Mouse (Mus musculus): ENCODE measurements at regions not wholly inside any gene's neighbourhood (a gene's known extent, or its start where the extent isn't known, plus 50 kb on each side); places are given as distances from the start of the nearest gene placed in this dataset.

DNA sequence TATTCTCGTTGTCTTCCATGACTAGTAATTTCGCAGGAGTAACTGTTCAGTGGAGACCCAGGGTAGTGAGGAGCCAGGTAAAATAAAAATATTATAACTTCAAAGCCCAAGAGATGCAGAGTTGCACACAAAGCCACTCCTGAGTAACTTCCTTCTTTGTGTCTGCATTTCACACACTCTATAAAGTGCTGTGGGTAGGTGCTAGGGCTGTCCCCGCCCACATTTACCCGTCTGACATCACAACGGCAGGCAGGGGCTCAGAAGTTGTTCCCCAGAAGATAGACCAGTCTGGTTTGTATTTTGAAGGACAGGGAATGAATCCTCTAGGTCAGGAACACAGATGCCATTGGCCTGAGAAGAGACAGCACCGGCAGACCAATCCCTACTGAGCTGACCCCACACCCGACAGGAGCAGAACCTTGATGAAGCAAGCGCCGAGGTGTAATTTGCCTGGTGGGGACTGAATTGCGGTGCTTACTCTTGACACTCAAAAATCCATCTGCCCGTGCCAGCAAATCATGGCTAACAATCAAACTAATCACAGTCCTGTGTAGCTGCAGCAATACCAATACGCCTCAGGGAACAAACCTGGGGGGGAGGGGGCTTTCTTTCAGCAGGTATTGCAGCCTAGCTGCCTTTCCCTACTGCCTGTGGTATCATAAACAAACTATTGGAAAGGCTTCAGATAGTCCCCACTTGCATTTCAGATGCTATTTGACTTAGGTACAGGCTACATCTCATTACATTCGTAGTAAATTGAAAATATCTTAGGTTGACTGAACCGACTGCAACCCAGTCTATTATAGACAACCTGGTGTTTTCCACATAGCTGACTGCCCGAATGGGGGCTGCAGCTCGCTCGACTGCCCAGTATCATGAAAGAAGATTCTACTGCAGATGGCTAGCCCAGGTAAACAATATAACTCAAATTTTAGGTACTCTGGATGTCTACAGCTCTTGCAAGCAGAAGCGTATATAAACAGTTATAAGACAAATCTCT, 175.6 kb downstream of the Basp1 start:
- Histone ChIP-seq H3K9ac (replicated peaks; ENCODE audit: low read depth, low read length) (no peak overlapping the region), H3K9me3 (replicated peaks; ENCODE audit: control insufficient read depth, low read length) (no peaks in the 10 kb centered on the region), H3K36me3 (replicated peaks; ENCODE audit: control insufficient read depth, insufficient read depth, low read length) (no peaks in the 10 kb centered on the region), H3K4me1 (ENCODE audit: control insufficient read depth, insufficient read depth) (no peaks in the 10 kb centered on the region), H3K4me2 (ENCODE audit: low read depth, low read length) (no peak overlapping the region), H3K27me3 (ENCODE audit: control insufficient read depth, insufficient read depth, low read length) (no peaks in the 10 kb centered on the region), H3K27ac (ENCODE audit: low read depth) (no peak overlapping the region), H3K4me3 (ENCODE audit: low read depth, low read length) (no peak overlapping the region)
- DNase-seq (ENCODE audit: low spot score) (no peak), ATAC-seq (ENCODE audit: insufficient read depth, low read depth) (no peak)
- 72% methylated on average over 18 of the region's 18 CpGs for WGBS
- TF ChIP-seq CTCF (IDR thresholded peaks at IDR 0.05; ENCODE audit: low read depth) (no peak), EP300 (IDR thresholded peaks at IDR 0.05; ENCODE audit: low read depth) (no peak)

DNA sequence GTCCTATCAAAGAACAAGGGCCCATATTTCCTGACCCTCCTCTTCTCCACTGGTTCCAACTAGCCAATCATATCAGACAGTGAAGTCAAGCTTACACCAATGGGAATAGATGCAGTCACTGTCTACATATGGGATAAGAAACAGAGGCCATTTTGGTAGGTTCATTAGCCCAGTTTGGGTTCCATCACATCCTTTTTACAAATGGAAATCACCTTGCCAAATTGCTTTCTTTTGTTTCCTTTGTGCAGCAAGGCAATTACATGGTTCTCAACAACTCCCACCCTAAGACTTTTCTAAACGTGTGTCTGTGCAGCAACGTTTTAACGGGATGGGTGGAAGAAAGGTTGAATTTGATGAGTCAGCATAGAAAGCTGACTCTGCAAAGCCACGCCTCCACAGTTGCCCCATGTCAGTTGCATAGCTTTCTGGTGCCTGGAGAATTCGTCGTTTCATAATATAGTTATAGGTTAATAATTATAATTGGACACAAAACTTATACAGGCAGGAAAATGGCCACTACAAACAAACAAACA, 177.3 kb downstream of the Basp1 start:
- no peak overlapping the region for H3K27ac ChIP-seq (ENCODE audit: low read depth)
- H3K4me1 ChIP-seq (ENCODE audit: control insufficient read depth, insufficient read depth), result no peaks in the 10 kb centered on the region
- no peak overlapping the region for H3K4me2 ChIP-seq (ENCODE audit: low read depth, low read length)
- TF ChIP-seq EP300 (IDR thresholded peaks at IDR 0.05; ENCODE audit: low read depth) (no peak), CTCF (IDR thresholded peaks at IDR 0.05; ENCODE audit: low read depth) (no peak)
- WGBS, result 76% methylated on average over 6 of the region's 6 CpGs
- ATAC-seq (ENCODE audit: insufficient read depth, low read depth) (no peak), DNase-seq (ENCODE audit: low spot score) (no peak)
- H3K9ac ChIP-seq (replicated peaks; ENCODE audit: low read depth, low read length), result no peak overlapping the region
- no peaks in the 10 kb centered on the region for H3K27me3 ChIP-seq (ENCODE audit: control insufficient read depth, insufficient read depth, low read length)
- H3K9me3 ChIP-seq (replicated peaks; ENCODE audit: control insufficient read depth, low read length), result no peaks in the 10 kb centered on the region
- no peaks in the 10 kb centered on the region for H3K36me3 ChIP-seq (replicated peaks; ENCODE audit: control insufficient read depth, insufficient read depth, low read length)
- H3K4me3 ChIP-seq (ENCODE audit: low read depth, low read length), result no peak overlapping the region

DNA sequence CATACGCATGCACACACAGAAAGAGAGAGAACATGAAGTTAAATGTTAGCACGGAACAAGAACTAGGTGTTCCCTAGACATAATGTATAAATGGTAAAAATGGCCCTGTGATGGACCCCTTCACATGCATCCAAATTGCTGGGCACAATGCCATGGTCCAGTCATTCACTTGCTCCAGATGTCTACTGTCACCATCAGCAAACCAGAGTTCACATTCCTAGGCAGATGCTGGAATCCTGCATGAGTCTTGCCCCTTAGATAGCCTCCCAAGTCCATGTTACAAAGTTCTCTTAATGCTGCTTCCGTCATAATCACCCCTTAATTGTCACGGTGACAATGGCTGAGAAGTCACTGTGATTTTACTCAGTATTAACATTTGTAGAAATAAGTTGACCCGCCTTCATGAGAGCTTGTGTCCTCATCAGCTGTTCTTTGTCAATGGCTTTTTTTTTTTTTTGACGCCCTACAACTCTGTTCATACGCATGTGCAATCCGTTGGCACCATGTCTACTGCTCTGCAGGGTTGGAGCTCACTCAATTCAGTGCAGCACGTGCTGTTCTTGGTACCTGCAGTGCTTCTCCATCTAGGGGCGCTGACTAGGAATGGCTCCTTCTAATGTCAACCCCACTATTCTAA, 179.4 kb downstream of the Basp1 start:
- no peak overlapping the region for H3K4me3 ChIP-seq (ENCODE audit: low read depth, low read length)
- H3K27me3 ChIP-seq (ENCODE audit: control insufficient read depth, insufficient read depth, low read length), result no peaks in the 10 kb centered on the region
- H3K36me3 ChIP-seq (replicated peaks; ENCODE audit: control insufficient read depth, insufficient read depth, low read length), result no peaks in the 10 kb centered on the region
- ATAC-seq (ENCODE audit: insufficient read depth, low read depth), result no peak
- H3K4me2 ChIP-seq (ENCODE audit: low read depth, low read length), result no peak overlapping the region
- TF ChIP-seq EP300 (IDR thresholded peaks at IDR 0.05; ENCODE audit: low read depth) (no peak), CTCF (IDR thresholded peaks at IDR 0.05; ENCODE audit: low read depth) (no peak)
- 78% methylated on average over 10 of the region's 10 CpGs for WGBS
- H3K4me1 ChIP-seq (ENCODE audit: control insufficient read depth, insufficient read depth), result no peaks in the 10 kb centered on the region
- H3K9ac ChIP-seq (replicated peaks; ENCODE audit: low read depth, low read length), result no peak overlapping the region
- H3K27ac ChIP-seq (ENCODE audit: low read depth), result no peak overlapping the region
- H3K9me3 ChIP-seq (replicated peaks; ENCODE audit: control insufficient read depth, low read length), result no peaks in the 10 kb centered on the region
- DNase-seq (ENCODE audit: low spot score), result no peak

DNA sequence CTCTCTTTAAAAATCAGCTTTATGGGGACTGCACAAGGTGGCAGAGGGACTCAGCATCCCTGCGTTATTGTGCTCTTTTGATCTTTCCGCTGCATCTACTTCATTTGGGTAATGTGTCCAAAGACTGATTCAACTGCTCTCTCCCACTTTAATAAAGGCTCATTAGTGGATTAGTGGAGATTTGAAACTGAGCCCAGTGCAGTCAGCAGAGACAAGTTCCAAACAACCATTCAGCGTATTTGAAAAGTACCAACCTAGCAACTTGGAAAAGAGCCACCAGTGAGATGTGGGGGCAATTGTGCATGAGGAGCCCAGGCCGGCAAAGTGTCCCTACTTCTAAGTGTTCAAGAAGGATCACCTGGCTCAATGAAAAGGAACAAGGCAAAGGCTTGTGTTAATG, 183.4 kb downstream of the Basp1 start:
- Histone ChIP-seq H3K4me3 (ENCODE audit: low read depth, low read length) (no peak overlapping the region), H3K9ac (replicated peaks; ENCODE audit: low read depth, low read length) (no peak overlapping the region), H3K4me1 (ENCODE audit: control insufficient read depth, insufficient read depth) (no peaks in the 10 kb centered on the region), H3K27me3 (ENCODE audit: control insufficient read depth, insufficient read depth, low read length) (no peaks in the 10 kb centered on the region), H3K27ac (ENCODE audit: low read depth) (no peak overlapping the region), H3K4me2 (ENCODE audit: low read depth, low read length) (no peak overlapping the region), H3K9me3 (replicated peaks; ENCODE audit: control insufficient read depth, low read length) (no peaks in the 10 kb centered on the region), H3K36me3 (replicated peaks; ENCODE audit: control insufficient read depth, insufficient read depth, low read length) (no peaks in the 10 kb centered on the region)
- DNase-seq (ENCODE audit: low spot score) (no peak), ATAC-seq (ENCODE audit: insufficient read depth, low read depth) (no peak)
- TF ChIP-seq EP300 (IDR thresholded peaks at IDR 0.05; ENCODE audit: low read depth) (no peak), CTCF (IDR thresholded peaks at IDR 0.05; ENCODE audit: low read depth) (no peak)
- 88% methylated on average over 4 of the region's 4 CpGs for WGBS

DNA sequence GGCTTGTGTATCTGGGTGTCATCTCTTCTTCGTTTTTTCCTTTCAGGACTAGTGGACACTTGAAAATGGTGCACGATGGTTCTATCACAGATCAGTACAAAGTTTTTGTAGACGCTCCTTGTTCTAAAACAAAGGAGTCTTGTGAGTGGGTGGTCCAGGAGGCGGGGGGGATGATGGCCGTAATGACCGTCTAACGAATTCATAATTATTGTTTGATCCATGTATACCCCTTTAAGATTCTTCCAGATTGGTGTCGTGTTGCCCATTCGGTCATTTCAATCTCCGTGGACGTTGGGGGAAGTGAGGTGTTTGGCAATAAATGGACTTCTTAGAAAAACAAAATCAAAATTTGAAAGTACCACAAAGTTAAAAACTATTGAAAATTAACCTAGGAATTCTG, 183.8 kb downstream of the Basp1 start:
- ATAC-seq (ENCODE audit: insufficient read depth, low read depth), result no peak
- Histone ChIP-seq H3K4me3 (ENCODE audit: low read depth, low read length) (no peak overlapping the region), H3K9me3 (replicated peaks; ENCODE audit: control insufficient read depth, low read length) (no peaks in the 10 kb centered on the region), H3K36me3 (replicated peaks; ENCODE audit: control insufficient read depth, insufficient read depth, low read length) (no peaks in the 10 kb centered on the region), H3K9ac (replicated peaks; ENCODE audit: low read depth, low read length) (no peak overlapping the region), H3K27me3 (ENCODE audit: control insufficient read depth, insufficient read depth, low read length) (no peaks in the 10 kb centered on the region), H3K4me1 (ENCODE audit: control insufficient read depth, insufficient read depth) (no peaks in the 10 kb centered on the region), H3K4me2 (ENCODE audit: low read depth, low read length) (no peak overlapping the region), H3K27ac (ENCODE audit: low read depth) (no peak overlapping the region)
- WGBS, result 86% methylated on average over 11 of the region's 11 CpGs
- no peak for DNase-seq (ENCODE audit: low spot score)
- no peak for TF ChIP-seq CTCF (IDR thresholded peaks at IDR 0.05; ENCODE audit: low read depth)
- TF ChIP-seq EP300 (IDR thresholded peaks at IDR 0.05; ENCODE audit: low read depth), result no peak

Data from heart, postnatal 0 days (tissue).